Mouse (Mus musculus) E14TG2a.4 (cell line): ENCODE data around the gene Crb1.

ENCODE experiments used
- CTCF ChIP-seq: conservative IDR thresholded peaks from 2 replicates; pipeline ENCODE4 v1.5.1; 2014; ENCODE audit warnings: low read length
- NANOG ChIP-seq: IDR thresholded peaks from 2 replicates; pipeline ENCODE4 v1.6.1; 2014; ENCODE audit warnings: borderline replicate concordance, low read length, mixed read lengths

DNA sequence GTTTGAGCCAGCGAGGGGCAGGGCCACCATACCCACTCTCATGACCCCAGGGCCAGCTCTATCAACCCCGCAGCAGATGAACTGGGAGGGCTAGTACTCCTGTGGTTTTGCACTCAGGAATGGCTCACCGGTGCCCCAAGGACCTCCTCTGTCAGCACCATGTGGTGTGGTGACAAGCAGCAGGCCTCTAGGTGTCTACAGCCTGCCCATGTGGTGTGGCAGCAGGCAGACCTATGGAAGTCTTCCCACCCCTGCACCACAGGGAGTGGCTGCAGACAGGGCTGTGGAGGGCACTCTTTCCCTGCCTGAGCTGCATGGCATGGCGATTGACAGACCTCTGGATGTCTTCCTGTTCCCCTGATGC lies 2.7 kb upstream of the Crb1 start:
- TF ChIP-seq CTCF = no peak
- no peak for TF ChIP-seq NANOG
